Mouse (Mus musculus): ENCODE measurements around the gene Cdr2l.

Gene Cdr2l

GRCm38 (mm10) chr11:115409556-115409955 is 27.8 kb downstream of the Cdr2l start:
- no peak for DNase-seq

GRCm38 (mm10) chr11:115419531-115420237 is 38.0 kb downstream of the Cdr2l start, which contains the start of the genes Atp5h and Kctd2:
Atp5h (minus strand) TSS chr11:115419962.
Kctd2 (plus strand) TSS chr11:115420128.
- DNase-seq: peak; percentile 96

DNA sequence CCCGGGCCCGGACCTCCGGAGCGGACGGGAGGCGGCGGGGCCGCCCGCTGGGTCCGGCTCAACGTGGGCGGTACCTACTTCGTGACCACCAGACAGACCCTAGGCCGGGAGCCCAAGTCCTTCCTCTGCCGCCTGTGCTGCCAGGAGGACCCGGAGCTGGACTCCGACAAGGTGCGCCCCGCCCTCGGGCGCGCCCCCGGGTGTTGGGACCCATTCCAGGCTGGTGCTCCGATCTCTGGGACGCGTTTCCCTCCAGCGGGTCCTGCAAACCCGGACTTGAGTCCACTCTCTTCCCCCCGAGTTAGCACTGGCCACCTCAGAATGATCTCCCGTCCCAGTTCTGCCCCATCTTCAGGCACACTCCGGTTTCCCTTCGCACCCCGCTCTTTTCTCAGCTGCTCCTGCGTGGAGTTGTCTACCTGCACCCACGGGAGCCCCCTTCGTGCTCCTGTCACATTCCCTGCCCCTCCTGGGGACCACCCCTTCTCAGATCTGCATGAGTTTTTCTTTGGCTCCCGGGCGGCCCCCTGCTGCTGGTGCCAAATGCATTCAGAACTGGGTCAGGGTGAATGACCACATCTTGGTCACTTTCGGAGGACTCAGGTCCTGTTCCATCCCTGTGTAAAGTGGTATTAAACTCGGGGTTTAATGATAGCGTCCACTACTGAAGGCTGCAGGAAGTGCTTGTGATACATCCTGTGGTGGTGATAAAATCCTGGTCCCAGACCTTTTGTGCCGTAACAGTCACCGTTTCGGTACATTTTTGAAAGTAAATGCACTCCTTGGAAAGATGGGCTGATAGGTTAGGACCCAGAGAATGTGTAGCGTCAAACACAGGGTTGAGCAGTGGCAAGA is 38.8 kb downstream of the Cdr2l start:
- peak; percentile 42 for DNase-seq

DNA sequence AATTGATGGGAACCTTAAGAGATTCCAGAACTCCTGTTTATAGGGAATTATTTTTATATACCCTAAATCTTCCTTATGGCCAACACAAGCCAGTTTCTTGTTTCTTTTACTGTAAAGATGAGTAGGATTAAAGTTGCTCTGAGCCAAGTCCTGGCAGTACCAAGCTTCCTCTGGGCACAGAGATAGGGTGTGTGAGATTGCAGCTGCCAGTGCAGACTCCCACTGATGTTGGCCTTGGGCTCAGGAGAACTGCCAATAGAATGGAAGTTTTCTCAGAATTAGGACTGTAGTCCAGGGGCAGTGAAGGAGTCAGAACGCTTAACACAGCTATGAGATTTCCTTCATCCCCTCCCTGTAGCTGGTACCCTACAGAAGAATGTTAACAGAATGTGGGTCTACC is 39.6 kb downstream of the Cdr2l start:
- no peak for DNase-seq

DNA sequence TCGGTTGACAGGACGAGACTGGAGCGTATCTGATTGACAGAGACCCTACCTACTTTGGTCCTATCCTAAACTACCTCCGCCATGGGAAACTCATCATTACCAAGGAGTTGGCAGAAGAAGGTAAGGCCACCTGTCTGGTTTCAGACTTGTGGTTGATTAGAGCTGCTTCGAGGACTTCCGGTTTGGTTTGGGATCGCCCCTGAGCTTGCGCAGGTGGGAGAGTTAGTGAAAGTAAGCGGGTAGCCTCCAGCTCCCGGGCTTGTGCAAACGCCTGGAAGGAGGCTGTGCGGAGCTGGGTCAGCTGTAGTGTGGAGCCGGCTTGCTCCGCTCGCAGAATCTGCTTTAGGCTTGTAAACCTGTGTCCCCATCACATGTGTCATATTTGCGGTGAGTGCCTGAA is 40.3 kb downstream of the Cdr2l start:
- DNase-seq: no peak

DNA sequence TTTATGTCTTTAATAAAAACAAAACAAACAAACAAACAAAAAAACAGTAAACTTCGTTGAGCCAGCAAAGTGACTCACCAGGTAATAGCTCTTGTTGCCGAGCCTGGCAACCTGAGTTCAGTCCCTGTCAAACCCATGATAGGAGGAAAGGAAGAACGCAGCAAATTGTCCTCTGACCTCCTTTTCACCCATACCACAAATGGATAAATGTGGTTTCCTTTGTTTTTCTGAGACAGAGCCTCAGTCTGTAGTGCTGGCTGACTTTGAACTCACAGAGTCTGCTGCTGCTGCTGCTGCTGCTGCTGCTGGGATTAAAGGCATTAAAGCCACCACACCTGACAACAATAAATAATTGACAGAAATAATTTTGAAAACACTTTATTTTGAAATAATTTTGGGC is 41.4 kb downstream of the Cdr2l start:
- DNase-seq: no peak

- DNase-seq: no peak
Measured at GRCm38 (mm10) chr11:115424666-115425065, 43.0 kb downstream of the Cdr2l start.

DNA sequence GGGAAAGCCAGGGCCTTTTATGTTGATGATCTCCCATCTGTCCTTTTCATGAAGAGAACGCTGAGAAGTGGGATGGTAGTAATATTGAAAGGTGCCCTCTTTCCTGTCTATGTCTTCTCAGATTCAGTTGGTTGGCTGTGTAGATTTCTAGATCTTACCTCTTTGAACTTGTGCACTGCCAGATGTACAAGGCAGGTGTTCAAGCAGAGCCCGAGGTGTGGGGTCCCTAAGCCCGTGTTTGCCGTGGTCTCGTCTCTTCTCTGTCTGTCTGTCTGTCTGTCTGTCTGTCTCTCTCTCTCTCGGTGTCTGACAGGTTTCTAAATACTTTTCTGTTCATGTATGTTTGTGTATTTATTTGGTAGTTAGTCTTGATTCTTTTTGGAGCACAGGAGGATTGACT is 44.0 kb downstream of the Cdr2l start:
- no peak for DNase-seq

- peak; percentile 68 for DNase-seq
Measured at GRCm38 (mm10) chr11:115427482-115428331, 46.0 kb downstream of the Cdr2l start.

DNA sequence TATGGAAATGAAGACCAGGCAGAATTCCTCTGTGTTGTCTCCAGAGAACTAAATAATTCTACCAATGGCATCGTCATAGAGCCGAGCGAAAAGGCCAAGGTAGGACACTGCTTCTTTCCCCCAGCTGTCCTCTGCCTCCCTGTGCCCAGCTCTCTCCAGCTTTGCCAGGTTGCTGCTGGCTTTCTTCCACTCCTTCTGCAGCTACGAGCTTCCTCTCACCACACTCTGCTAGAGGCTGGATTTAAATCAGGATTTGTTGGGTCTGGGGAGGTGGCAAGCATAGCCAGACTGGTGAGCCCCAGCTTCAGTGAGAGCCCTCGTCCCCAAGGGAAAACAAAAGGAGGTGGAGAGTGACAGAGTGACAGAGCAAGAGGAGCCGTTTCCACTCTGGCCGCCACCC is 47.6 kb downstream of the Cdr2l start:
- DNase-seq: no peak

GRCm38 (mm10) chr11:115430561-115430960 is 48.8 kb downstream of the Cdr2l start:
- no peak for DNase-seq

DNA sequence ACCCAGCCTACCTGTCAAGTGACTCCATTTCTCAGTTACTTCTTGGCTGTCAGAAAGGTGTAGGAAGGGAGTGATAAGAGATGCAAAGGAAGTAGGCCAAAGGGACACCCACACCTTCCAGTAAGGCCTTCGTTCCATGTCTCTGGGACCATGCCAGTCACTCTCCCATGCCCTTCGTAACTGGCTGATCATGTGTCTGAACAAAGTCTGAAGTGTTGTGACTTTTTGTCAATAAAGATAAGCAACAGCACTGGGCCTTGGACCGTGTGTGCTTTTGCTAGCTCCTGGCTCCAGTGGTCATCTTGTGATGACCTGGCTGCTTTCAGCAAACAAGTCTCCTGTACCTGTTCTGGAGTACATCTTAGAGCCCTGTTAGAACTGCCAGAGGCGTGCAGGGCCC is 51.1 kb downstream of the Cdr2l start:
- no peak for DNase-seq

GRCm38 (mm10) chr11:115433342-115433741 is 51.6 kb downstream of the Cdr2l start:
- no peak for DNase-seq

DNA sequence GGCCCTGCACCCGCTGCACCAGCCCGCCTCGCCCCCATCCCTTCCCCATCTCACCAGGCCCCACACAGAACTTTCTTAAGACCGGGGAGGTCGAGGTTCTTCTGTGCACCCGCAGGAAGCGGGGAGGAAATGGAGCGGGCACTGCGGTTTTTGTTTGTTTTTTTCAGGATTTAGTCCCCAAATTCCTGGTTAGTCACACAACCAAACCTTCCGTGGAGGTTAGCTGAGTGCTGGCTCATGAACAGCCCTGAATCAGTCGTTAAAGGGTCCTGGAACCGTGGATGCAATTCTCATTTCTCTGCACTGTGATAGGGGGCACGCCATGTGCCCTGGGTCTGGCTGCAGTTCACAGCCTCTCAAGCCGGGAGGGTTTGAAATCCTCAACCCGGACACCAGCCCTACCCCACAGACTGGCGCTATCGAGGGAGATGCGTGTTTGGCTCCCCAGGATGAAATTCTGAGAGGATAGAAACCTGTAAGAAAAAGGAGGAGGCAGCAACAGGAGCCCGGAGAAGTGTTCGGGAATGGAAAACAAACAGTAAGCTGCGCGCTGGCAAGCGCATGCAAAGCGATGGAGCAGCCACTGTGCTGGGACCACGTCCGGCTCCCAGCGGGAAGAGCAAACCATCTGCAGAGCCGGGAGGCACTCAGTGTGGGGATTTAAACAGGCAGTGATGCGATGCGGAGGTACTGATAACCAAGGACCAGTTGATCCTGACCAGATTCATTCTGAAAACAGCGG is 54.1 kb downstream of the Cdr2l start:
- peak; percentile 41 for DNase-seq

GRCm38 (mm10) chr11:115437571-115438122 is 55.9 kb downstream of the Cdr2l start:
- peak; percentile 42 for DNase-seq

GRCm38 (mm10) chr11:115439326-115439725 is 57.6 kb downstream of the Cdr2l start:
- DNase-seq: no peak

DNA sequence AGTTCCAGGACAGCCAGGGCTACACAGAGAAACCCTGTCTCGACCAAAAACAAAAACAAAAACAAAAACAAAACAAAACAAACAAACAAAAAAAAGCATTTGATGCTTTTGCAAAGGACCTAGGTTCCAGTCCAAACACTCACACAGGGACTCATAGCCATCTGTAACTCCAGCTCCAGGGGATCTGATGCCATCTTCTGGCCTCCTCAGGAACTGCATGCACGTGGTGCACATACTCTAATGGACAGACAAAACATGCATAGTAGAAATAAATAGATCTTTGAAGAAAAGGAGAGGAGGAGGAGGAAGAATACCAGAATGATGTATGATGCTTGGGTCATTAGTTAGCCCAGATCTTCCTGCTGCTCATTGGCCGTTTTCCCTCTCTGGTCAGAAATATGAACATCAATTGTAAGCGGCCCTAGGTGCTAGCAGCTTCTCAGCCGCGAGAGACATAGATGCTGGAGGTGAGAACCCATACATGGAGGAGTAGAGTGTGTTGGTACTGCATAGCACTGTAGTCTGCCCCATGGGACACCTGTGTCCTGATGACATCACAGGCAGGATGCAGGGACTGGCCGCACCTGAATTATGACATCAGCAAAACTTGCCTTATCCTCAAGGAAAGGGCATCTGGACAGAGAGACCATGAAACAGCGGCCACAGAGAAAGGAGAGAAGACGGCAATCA is 58.3 kb downstream of the Cdr2l start, which contains the start of gene Trim80:
Gene Trim80 (plus strand): TSS at position 640 of the 690 bp plus-strand sequence.
- no peak for DNase-seq

DNA sequence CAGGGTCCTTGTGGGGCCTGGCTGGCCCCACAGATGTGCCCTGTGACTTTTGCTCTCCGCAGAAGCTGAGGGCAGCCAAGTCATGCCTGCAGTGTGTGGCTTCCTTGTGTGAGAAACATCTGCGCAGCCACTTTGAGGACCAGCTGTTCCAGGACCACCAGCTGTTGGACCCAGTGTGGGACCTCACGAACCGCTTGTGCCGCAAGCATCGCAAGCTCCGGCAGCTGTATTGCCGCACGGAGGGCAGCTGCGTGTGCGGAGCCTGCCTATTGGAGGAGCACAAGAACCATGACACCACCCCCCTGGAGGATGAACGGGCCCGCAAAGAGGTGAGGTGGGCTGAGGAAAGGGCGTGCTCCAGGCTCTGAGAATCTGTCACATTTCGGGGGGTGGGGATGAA is 59.7 kb downstream of the Cdr2l start:
- DNase-seq: no peak
